Mouse (Mus musculus): ENCODE results near the gene Yju2.

- TF ChIP-seq CTCF (conservative IDR thresholded peaks at IDR 0.05; ENCODE audit: insufficient read depth, insufficient read length, low read depth, low read length), result no peak
- no peak for TF ChIP-seq POLR2A (IDR thresholded peaks at IDR 0.05; ENCODE audit: low read depth, low read length)
Measured at GRCm38 (mm10) chr17:55999794-56000499, 41.0 kb downstream of the Yju2 start.
